Mouse (Mus musculus) neural tube, embryonic 12.5 days (tissue): Measurements from ENCODE around the gene Exosc3. TPM values are rescaled to one million over a fixed set of nuclear protein-coding genes. Genes with fewer than 3 reads are reported as not detected.
"Not testable (repeated sequence)": the region's sequence is repeated elsewhere in the genome, so short reads cannot be mapped to it uniquely, and the experiment has no call there.

Source experiments
- ATAC-seq: fragments of 200-750 bp; cut with Nextera tagmentation; 2 replicates; pipeline ENCODE4 v1.8.0; 2017; ENCODE audit warnings: low read depth, mild to moderate bottlenecking, moderate TSS enrichment, moderate library complexity; ENCODE audit not compliant: low FRiP score
- H3K27ac ChIP-seq: fragments of 300-500 bp; sonication (generic); 2 replicates; pipeline ENCODE4 v1.5.1; 2016
- H3K27me3 ChIP-seq: fragments of 300-500 bp; sonication (generic); replicated peaks from 2 replicates; pipeline ENCODE4 v1.6.1; 2016; ENCODE audit warnings: mild to moderate bottlenecking
- H3K36me3 ChIP-seq: fragments of 300-500 bp; sonication (generic); 2 replicates; pipeline ENCODE4 v1.6.1; 2016; ENCODE audit warnings: mild to moderate bottlenecking
- H3K4me1 ChIP-seq: fragments of 300-500 bp; sonication (generic); 2 replicates; pipeline ENCODE4 v1.6.1; 2016
- H3K4me2 ChIP-seq: fragments of 300-500 bp; sonication (generic); replicated peaks from 2 replicates; pipeline ENCODE4 v1.6.1; 2016; ENCODE audit warnings: mild to moderate bottlenecking
- H3K4me3 ChIP-seq: fragments of 300-500 bp; sonication (generic); 2 replicates; pipeline ENCODE4 v1.5.1; 2016
- H3K9ac ChIP-seq: fragments of 300-500 bp; sonication (generic); 2 replicates; pipeline ENCODE4 v1.6.1; 2016; ENCODE audit warnings: mild to moderate bottlenecking
- H3K9me3 ChIP-seq: fragments of 300-500 bp; sonication (generic); 2 replicates; pipeline ENCODE4 v1.6.1; 2016; ENCODE audit warnings: mild to moderate bottlenecking
- WGBS: fragments of 180-500 bp; shearing (Covaris S2); methylation state at CpG from one replicate; pipeline ENCODE4 v1.1.7; 2016; 5-methylcytosine and 5-hydroxymethylcytosine counted together
- polyA plus RNA-seq: library from polyadenylated mRNA; unstranded; fragments of >200 nt; fragmentation: Nextera tagmentation; extraction: Ambion mirVana; gene quantifications from 2 replicates; pipeline ENCODE4 v1.2.1, GENCODE M21; 2016

The Exosc3 gene
- polyA plus RNA-seq: 66.1 and 66.4 TPM in 2 replicates

GRCm38 (mm10) chr4:45342286-45343155, at the start of gene Exosc3:
TSS of gene Exosc3 (minus strand) at chr4:45342732.
- Histone ChIP-seq H3K9me3 (no peaks in the 10 kb centered on the region), H3K4me3 (peak within 1 kb of the TSS; percentile 94), H3K27me3 (no peaks in the 10 kb centered on the region), H3K9ac (peak within 1 kb of the TSS; percentile 87), H3K36me3 (peaks cover 5% of the 10 kb centered on the region; the same call in 1 of the 2 replicates), H3K4me1 (peaks cover 13% of the 10 kb centered on the region), H3K4me2 (peak within 1 kb of the TSS; percentile 77), H3K27ac (peak within 1 kb of the TSS; percentile 87)
- WGBS: under 1% methylated on average over 76 of the region's 76 CpGs
- peak; percentile 85 for ATAC-seq

- Histone ChIP-seq H3K9me3 (no peaks in the 10 kb centered on the region), H3K27me3 (no peaks in the 10 kb centered on the region), H3K9ac (no peak overlapping the region), H3K4me2 (no peak overlapping the region), H3K4me3 (no peak overlapping the region), H3K36me3 (peaks cover 6% of the 10 kb centered on the region), H3K27ac (no peak overlapping the region), H3K4me1 (no peaks in the 10 kb centered on the region)
- WGBS: 79% methylated on average over 4 of the region's 4 CpGs
- ATAC-seq: no peak
Measured at GRCm38 (mm10) chr4:45392099-45392498, 49.6 kb upstream of the Exosc3 start.

GRCm38 (mm10) chr4:45387296-45387695, 44.8 kb upstream of the Exosc3 start:
- not testable (repeated sequence) for H3K36me3 ChIP-seq, H3K27ac ChIP-seq, H3K27me3 ChIP-seq, ATAC-seq, H3K4me2 ChIP-seq, H3K9ac ChIP-seq, H3K4me1 ChIP-seq, H3K4me3 ChIP-seq, H3K9me3 ChIP-seq
- 97% methylated on average over 5 of the region's 5 CpGs for WGBS

- 87% methylated on average over 2 of the region's 2 CpGs for WGBS
- ATAC-seq, H3K9ac ChIP-seq: not testable (repeated sequence)
Measured at GRCm38 (mm10) chr4:45382133-45382532, 39.6 kb upstream of the Exosc3 start.

GRCm38 (mm10) chr4:45380903-45381580, 38.5 kb upstream of the Exosc3 start:
- WGBS: 90% methylated on average over 10 of the region's 10 CpGs

More at GRCm38 (mm10) chr4:45382133-45382532, 39.6 kb upstream of the Exosc3 start:
- not testable (repeated sequence) for H3K9me3 ChIP-seq, H3K4me2 ChIP-seq, H3K27ac ChIP-seq, H3K36me3 ChIP-seq, H3K4me1 ChIP-seq, H3K4me3 ChIP-seq, H3K27me3 ChIP-seq

GRCm38 (mm10) chr4:45376573-45376972, 34.0 kb upstream of the Exosc3 start:
- no peak overlapping the region for H3K4me3 ChIP-seq
- peaks cover 43% of the 10 kb centered on the region for H3K36me3 ChIP-seq
- H3K9ac ChIP-seq: no peak overlapping the region
- no peak for ATAC-seq
- 86% methylated on average over 4 of the region's 4 CpGs for WGBS
- no peaks in the 10 kb centered on the region for H3K9me3 ChIP-seq
- no peak overlapping the region for H3K4me2 ChIP-seq
- no peaks in the 10 kb centered on the region for H3K27me3 ChIP-seq
- H3K4me1 ChIP-seq: no peaks in the 10 kb centered on the region
- no peak overlapping the region for H3K27ac ChIP-seq

More at GRCm38 (mm10) chr4:45380903-45381580, 38.5 kb upstream of the Exosc3 start:
- H3K27ac ChIP-seq, H3K36me3 ChIP-seq, H3K4me2 ChIP-seq, ATAC-seq, H3K27me3 ChIP-seq, H3K4me1 ChIP-seq, H3K9ac ChIP-seq, H3K4me3 ChIP-seq, H3K9me3 ChIP-seq: not testable (repeated sequence)

- H3K27me3 ChIP-seq: no peaks in the 10 kb centered on the region
- H3K9me3 ChIP-seq: no peaks in the 10 kb centered on the region
- no peak overlapping the region for H3K4me3 ChIP-seq
- ATAC-seq: no peak
- H3K27ac ChIP-seq: no peak overlapping the region
- peaks cover 54% of the 10 kb centered on the region for H3K36me3 ChIP-seq
- no peak overlapping the region for H3K4me2 ChIP-seq
- H3K4me1 ChIP-seq: no peaks in the 10 kb centered on the region
- WGBS: 69% methylated on average over 5 of the region's 5 CpGs
- no peak overlapping the region for H3K9ac ChIP-seq
Measured at GRCm38 (mm10) chr4:45374879-45375278, 32.3 kb upstream of the Exosc3 start.

- peaks cover 47% of the 10 kb centered on the region for H3K36me3 ChIP-seq
- no peaks in the 10 kb centered on the region for H3K27me3 ChIP-seq
- H3K4me2 ChIP-seq: no peak overlapping the region
- H3K9ac ChIP-seq: no peak overlapping the region
- H3K4me1 ChIP-seq: no peaks in the 10 kb centered on the region
- H3K4me3 ChIP-seq: no peak overlapping the region
- no peak overlapping the region for H3K27ac ChIP-seq
- WGBS: 87% methylated on average over 3 of the region's 3 CpGs
- no peaks in the 10 kb centered on the region for H3K9me3 ChIP-seq
- no peak for ATAC-seq
Measured at GRCm38 (mm10) chr4:45371261-45371660, 28.7 kb upstream of the Exosc3 start.

- H3K4me1 ChIP-seq: no peaks in the 10 kb centered on the region
- H3K27ac ChIP-seq: no peak overlapping the region
- H3K4me3 ChIP-seq: no peak overlapping the region
- H3K4me2 ChIP-seq: no peak overlapping the region
- 92% methylated on average over 3 of the region's 3 CpGs for whole genome bisulfite sequencing
- ATAC-seq: no peak
- H3K9me3 ChIP-seq: no peaks in the 10 kb centered on the region
- H3K27me3 ChIP-seq: no peaks in the 10 kb centered on the region
- H3K9ac ChIP-seq: no peak overlapping the region
- peaks cover 12% of the 10 kb centered on the region; the same call in 1 of the 2 replicates for H3K36me3 ChIP-seq
Measured at GRCm38 (mm10) chr4:45356653-45357052, 14.1 kb upstream of the Exosc3 start.

- WGBS: 1% methylated on average over 40 of the region's 42 CpGs
- Histone ChIP-seq H3K9ac (peak within 1 kb of the TSS; percentile 87), H3K36me3 (0 out of 2 replicates have a peak, but pooled peaks cover 2% of the 10 kb centered on the region), H3K9me3 (no peaks in the 10 kb centered on the region), H3K27ac (peak within 1 kb of the TSS; percentile 87), H3K4me1 (peaks cover 13% of the 10 kb centered on the region), H3K27me3 (no peaks in the 10 kb centered on the region), H3K4me2 (peak within 1 kb of the TSS; percentile 77), H3K4me3 (peak within 1 kb of the TSS; percentile 94)
- ATAC-seq: peak; percentile 95
Measured at GRCm38 (mm10) chr4:45341669-45342249, 773 bp downstream of the Exosc3 start, which contains the start of gene Dcaf10. TSS of gene Dcaf10 (plus strand) at chr4:45342101.

GRCm38 (mm10) chr4:45341226-45341625, 1.3 kb downstream of the Exosc3 start:
- no peak for ATAC-seq
- H3K4me1 ChIP-seq: peaks cover 13% of the 10 kb centered on the region
- H3K27me3 ChIP-seq: no peaks in the 10 kb centered on the region

GRCm38 (mm10) chr4:45332466-45332865, 10.1 kb downstream of the Exosc3 start:
- Histone ChIP-seq H3K4me1 (no peaks in the 10 kb centered on the region), H3K9ac (no peak overlapping the region), H3K36me3 (no peaks in the 10 kb centered on the region), H3K9me3 (no peaks in the 10 kb centered on the region), H3K4me2 (no peak overlapping the region), H3K27me3 (no peaks in the 10 kb centered on the region), H3K4me3 (no peak overlapping the region), H3K27ac (no peak overlapping the region)
- 78% methylated on average over 3 of the region's 3 CpGs for WGBS
- no peak for ATAC-seq

More at GRCm38 (mm10) chr4:45341226-45341625, 1.3 kb downstream of the Exosc3 start:
- peak overlapping the region; percentile 87 for H3K9ac ChIP-seq
- peak overlapping the region; percentile 77 for H3K4me2 ChIP-seq
- no peak overlapping the region; the same call in 1 of the 2 replicates for H3K4me3 ChIP-seq
- H3K27ac ChIP-seq: peak overlapping the region; percentile 87; the same call in 1 of the 2 replicates
- WGBS: 64% methylated on average over 9 of the region's 9 CpGs
- 0 out of 2 replicates have a peak, but pooled peaks cover under 1% of the 10 kb centered on the region for H3K36me3 ChIP-seq
- no peaks in the 10 kb centered on the region for H3K9me3 ChIP-seq
